ENCODE assay signal across 8 mouse cellular contexts in genomic region chr12:99467256-99467883, GRCm38 (mm10).
DNase-seq lines count a peak whose midpoint lies in the region; ATAC-seq and TF ChIP-seq lines count a peak whose summit lies in the region.

No protein-coding gene starts in this region.

- ATAC-seq in heart, embryonic 15.5 days (replicated peaks; ENCODE audit: insufficient number of reproducible peaks, insufficient read depth, low FRiP score, low read depth) = no peak
- ATAC-seq in forebrain, embryonic 16.5 days = peak; percentile 56
- ATAC-seq in midbrain, embryonic 11.5 days (ENCODE audit: low FRiP score) = 0 out of 2 replicates have a peak, but pooled peaks have one; percentile 41
- no peak for ATAC-seq in heart, embryonic 12.5 days (ENCODE audit: insufficient number of reproducible peaks, low FRiP score)

- H3K36me3 ChIP-seq in heart, embryonic 15.5 days = no peaks in the 10 kb centered on the region
- no peaks in the 10 kb centered on the region for H3K36me3 ChIP-seq in forebrain, embryonic 16.5 days (ENCODE audit: control insufficient read depth, insufficient read depth)
- no peaks in the 10 kb centered on the region for H3K36me3 ChIP-seq in midbrain, embryonic 11.5 days (ENCODE audit: control insufficient read depth, insufficient read depth, low read length)
- no peaks in the 10 kb centered on the region for H3K36me3 ChIP-seq in heart, embryonic 12.5 days

- H3K9me3 ChIP-seq in heart, embryonic 15.5 days (replicated peaks) = no peaks in the 10 kb centered on the region
- no peaks in the 10 kb centered on the region for H3K9me3 ChIP-seq in forebrain, embryonic 16.5 days (ENCODE audit: control insufficient read depth, low read length)
- no peaks in the 10 kb centered on the region for H3K9me3 ChIP-seq in midbrain, embryonic 11.5 days (ENCODE audit: control insufficient read depth, low read length)
- H3K9me3 ChIP-seq in heart, embryonic 12.5 days (replicated peaks) = no peaks in the 10 kb centered on the region

- 82% methylated on average over 12 of the region's 12 CpGs for WGBS in heart, embryonic 15.5 days
- WGBS in forebrain, embryonic 16.5 days = 57% methylated on average over 12 of the region's 12 CpGs
- WGBS in midbrain, embryonic 11.5 days = 82% methylated on average over 12 of the region's 12 CpGs
- 84% methylated on average over 12 of the region's 12 CpGs for WGBS in heart, embryonic 12.5 days

- peaks cover 2% of the 10 kb centered on the region; the same call in 1 of the 2 replicates for H3K4me1 ChIP-seq in heart, embryonic 15.5 days (replicated peaks)
- H3K4me1 ChIP-seq in forebrain, embryonic 16.5 days (replicated peaks; ENCODE audit: control insufficient read depth, insufficient read depth, low read length) = peaks cover 34% of the 10 kb centered on the region
- peaks cover 22% of the 10 kb centered on the region for H3K4me1 ChIP-seq in midbrain, embryonic 11.5 days (ENCODE audit: control insufficient read depth, insufficient read depth, low read length)
- H3K4me1 ChIP-seq in heart, embryonic 12.5 days (replicated peaks) = peaks cover 6% of the 10 kb centered on the region; the same call in 1 of the 2 replicates

- no peak overlapping the region for H3K9ac ChIP-seq in heart, embryonic 15.5 days
- H3K9ac ChIP-seq in forebrain, embryonic 16.5 days (replicated peaks; ENCODE audit: low read depth, low read length) = 0 out of 2 replicates have a peak overlapping the region, but pooled peaks have one; percentile 15
- H3K9ac ChIP-seq in midbrain, embryonic 11.5 days (ENCODE audit: low read length) = peak overlapping the region; percentile 28; the same call in 1 of the 2 replicates
- no peak overlapping the region for H3K9ac ChIP-seq in heart, embryonic 12.5 days

- TF ChIP-seq POLR2A in brain, embryonic 14.5 days (IDR thresholded peaks at IDR 0.05; ENCODE audit: borderline replicate concordance, extremely low read depth, insufficient read depth, insufficient read length, poor library complexity, severe bottlenecking) = no peak

- TF ChIP-seq CTCF in brain, embryonic 14.5 days (IDR thresholded peaks at IDR 0.05; ENCODE audit: borderline replicate concordance, extremely low read depth, insufficient read depth, insufficient read length) = no peak

- H3K27ac ChIP-seq in heart, embryonic 15.5 days = no peak overlapping the region
- H3K27ac ChIP-seq in forebrain, embryonic 16.5 days (ENCODE audit: low read length) = peak overlapping the region; percentile 81
- no peak overlapping the region for H3K27ac ChIP-seq in midbrain, embryonic 11.5 days (ENCODE audit: low read depth, low read length)
- no peak overlapping the region for H3K27ac ChIP-seq in heart, embryonic 12.5 days (ENCODE audit: poor library complexity, severe bottlenecking)

- no peak overlapping the region for H3K4me3 ChIP-seq in heart, embryonic 15.5 days
- H3K4me3 ChIP-seq in forebrain, embryonic 16.5 days (replicated peaks; ENCODE audit: low read length) = no peak overlapping the region
- H3K4me3 ChIP-seq in midbrain, embryonic 11.5 days (ENCODE audit: low read depth, low read length) = no peak overlapping the region
- H3K4me3 ChIP-seq in heart, embryonic 12.5 days = no peak overlapping the region

- peak overlapping the region; percentile 4; the same call in 1 of the 2 replicates for H3K4me2 ChIP-seq in heart, embryonic 15.5 days
- H3K4me2 ChIP-seq in forebrain, embryonic 16.5 days (ENCODE audit: low read length) = peak overlapping the region; percentile 4; the same call in 1 of the 2 replicates
- no peak overlapping the region for H3K4me2 ChIP-seq in midbrain, embryonic 11.5 days
- no peak overlapping the region for H3K4me2 ChIP-seq in heart, embryonic 12.5 days

- no peaks in the 10 kb centered on the region for H3K27me3 ChIP-seq in heart, embryonic 15.5 days
- H3K27me3 ChIP-seq in forebrain, embryonic 16.5 days (replicated peaks; ENCODE audit: control insufficient read depth, insufficient read depth, low read length) = no peaks in the 10 kb centered on the region
- H3K27me3 ChIP-seq in midbrain, embryonic 11.5 days (ENCODE audit: control insufficient read depth, insufficient read depth, low read length) = no peaks in the 10 kb centered on the region
- H3K27me3 ChIP-seq in heart, embryonic 12.5 days (replicated peaks) = no peaks in the 10 kb centered on the region

- no peak for DNase-seq in heart, adult 11 months
- peak; percentile 72 for DNase-seq in brain, embryonic 14.5 days (ENCODE audit: low read depth)
- peak; percentile 88 for DNase-seq in midbrain, embryonic 11.5 days (ENCODE audit: low spot score, missing footprints)
- DNase-seq in frontal cortex, postnatal 10 days (ENCODE audit: low spot score in 2 of 2) = no peak
- no peak for DNase-seq in B cell, adult 2 months

Comparison
In these comparisons a context has a peak if more than half of its experiments do, and no peak if none do; other contexts are left out.
1. H3K4me2 ChIP-seq: peak in heart, embryonic 15.5 days (single experiment) and forebrain, embryonic 16.5 days (single experiment); none in midbrain, embryonic 11.5 days (single experiment) and heart, embryonic 12.5 days (single experiment).
2. ATAC-seq: peak in forebrain, embryonic 16.5 days (single experiment) and midbrain, embryonic 11.5 days (single experiment); none in heart, embryonic 15.5 days (single experiment) and heart, embryonic 12.5 days (single experiment).
3. H3K9ac ChIP-seq: peak in forebrain, embryonic 16.5 days (single experiment) and midbrain, embryonic 11.5 days (single experiment); none in heart, embryonic 15.5 days (single experiment) and heart, embryonic 12.5 days (single experiment).
4. DNase-seq: peak in brain, embryonic 14.5 days (single experiment) and midbrain, embryonic 11.5 days (single experiment); none in heart, adult 11 months (single experiment), frontal cortex, postnatal 10 days (0 of 2) and B cell, adult 2 months (0 of 2).